Mouse (Mus musculus): ENCODE data around the gene Ctse. TPM values are rescaled to one million over a fixed set of nuclear protein-coding genes. Genes with fewer than 3 reads are reported as not detected.
"Not testable (repeated sequence)": the region's sequence is repeated elsewhere in the genome, so short reads cannot be mapped to it uniquely, and the experiment has no call there.

The Ctse gene
- under 1 TPM in 1 of 2 experiments, not detected in 1; 0.17 TPM for total RNA-seq (2021)

DNA sequence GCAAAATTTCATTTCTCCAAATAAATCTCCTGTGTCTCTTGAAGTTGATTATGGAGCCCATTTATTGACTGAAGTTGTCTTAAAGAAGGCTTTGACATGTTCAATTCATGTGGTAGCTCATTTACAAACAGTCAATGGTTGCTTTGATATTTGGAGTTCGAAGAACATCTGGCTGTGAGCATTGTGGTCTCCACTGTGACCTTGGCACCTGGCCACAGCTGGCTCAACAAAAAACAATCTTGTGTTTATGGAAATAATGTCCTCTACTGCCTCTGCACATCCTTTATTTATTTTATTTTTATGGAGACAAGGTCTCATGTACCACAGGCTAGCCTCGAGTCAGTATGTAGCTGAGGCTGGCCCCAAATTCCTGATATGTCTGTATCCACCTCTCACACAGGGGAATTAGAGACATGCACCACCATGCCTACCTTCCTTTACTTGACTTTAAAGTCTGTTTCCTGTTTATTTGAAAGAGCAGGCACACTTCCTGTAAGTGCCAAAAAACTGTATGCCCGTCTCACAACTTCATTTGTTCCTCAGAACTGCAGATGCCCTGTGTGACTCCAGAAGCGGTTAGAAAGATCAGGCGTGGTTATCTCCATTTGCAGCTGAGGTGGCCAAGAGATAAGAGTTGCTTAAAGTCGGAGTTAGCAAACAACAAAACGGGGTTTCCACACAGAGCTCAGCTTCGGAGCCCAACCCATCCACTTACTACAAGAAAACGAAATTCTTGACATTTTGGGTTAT lies at the start of gene Ctse:
Gene Ctse, plus strand, starts transcription at position 516 of the 750 bp plus-strand sequence.
- DNase-seq (ENCODE audit: low spot score in 2 of 2), result no peak
- intact Hi-C loops (cut with DNase I), result no loop called here

DNA sequence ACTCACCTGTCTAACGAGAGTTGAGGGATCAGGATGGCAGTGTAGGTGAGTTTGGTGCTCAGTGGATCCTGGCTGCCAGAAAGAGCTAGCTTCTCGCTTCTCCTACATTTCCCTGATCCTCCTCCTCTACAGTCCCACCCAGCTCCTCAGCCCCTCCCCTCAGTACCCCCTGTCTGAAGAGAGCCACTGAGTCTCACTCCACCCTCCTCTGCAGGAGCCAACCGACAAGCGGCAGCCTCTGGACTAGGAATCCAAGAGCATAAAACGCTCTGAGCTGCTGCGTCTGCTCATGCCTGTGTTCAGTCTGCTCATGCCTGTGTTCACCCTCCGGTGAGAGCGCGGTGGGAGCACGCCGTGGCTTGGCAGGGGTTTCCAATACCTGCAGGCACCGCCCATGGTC lies 39.2 kb upstream of the Ctse start, which contains the start of gene Avpr1b:
Gene Avpr1b, plus strand, starts transcription at position 335 of the 400 bp plus-strand sequence.
- intact Hi-C loops (cut with DNase I), result no loop called here
- no peak for DNase-seq (ENCODE audit: low spot score in 2 of 2)

- intact Hi-C loops (cut with DNase I), result no loop called here
Observed at GRCm38 (mm10) chr1:131600314-131600713, 37.8 kb upstream of the Ctse start.

GRCm38 (mm10) chr1:131606719-131607118 lies 31.4 kb upstream of the Ctse start:
- no peak for DNase-seq (ENCODE audit: low spot score in 2 of 2)

More at GRCm38 (mm10) chr1:131600314-131600713, 37.8 kb upstream of the Ctse start:
- no peak for DNase-seq (ENCODE audit: low spot score in 2 of 2)

GRCm38 (mm10) chr1:131612556-131613155 lies 25.4 kb upstream of the Ctse start:
- intact Hi-C loops (cut with DNase I), result loop anchor here (1.0 to 2.0 kb wide), 2 partner anchors 46 to 152 kb away; no protein-coding TSS in a partner anchor
- no peak for DNase-seq (ENCODE audit: low spot score in 2 of 2)

More at GRCm38 (mm10) chr1:131606719-131607118, 31.4 kb upstream of the Ctse start:
- intact Hi-C loops (cut with DNase I), result no loop called here

DNA sequence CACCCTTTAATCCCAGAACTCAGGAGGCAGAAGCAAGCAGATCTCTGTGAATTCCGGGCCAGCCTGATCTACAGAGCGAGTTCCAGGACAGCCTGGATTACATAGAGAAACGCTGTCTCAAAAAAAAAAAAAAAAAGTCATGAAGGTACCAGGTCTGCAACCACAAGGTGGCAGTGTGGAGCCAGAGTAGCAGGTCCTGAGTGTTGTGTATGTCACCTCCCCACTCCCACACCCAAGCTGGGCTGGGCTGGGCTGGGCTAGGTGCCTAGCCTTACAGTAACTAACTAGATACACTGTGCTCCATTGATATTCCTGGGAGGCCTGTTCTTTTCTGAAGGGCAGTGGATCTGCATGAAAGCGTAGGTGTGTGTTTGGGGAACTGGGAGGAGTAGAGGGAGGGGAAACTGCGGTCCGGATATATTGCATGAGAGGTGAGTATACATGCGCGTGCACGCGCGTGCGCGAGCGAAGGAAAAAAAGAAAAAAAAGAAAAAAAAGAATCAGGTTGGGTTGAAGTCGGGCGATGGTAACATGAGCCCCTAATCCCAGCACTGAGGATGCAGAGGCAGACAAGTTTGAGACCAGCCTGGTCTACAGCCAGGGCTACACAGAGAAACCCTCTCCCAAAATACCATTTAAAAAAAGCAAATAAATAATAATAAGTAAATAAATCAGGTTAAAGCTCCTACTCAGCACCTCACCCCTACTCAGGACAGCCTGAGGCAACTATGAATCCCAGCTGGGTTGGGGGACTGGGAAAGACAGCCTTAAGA lies 24.6 kb upstream of the Ctse start:
- intact Hi-C loops (cut with DNase I), result loop anchor here (1.0 to 2.0 kb wide), 2 partner anchors 45 to 151 kb away; no protein-coding TSS in a partner anchor

DNA sequence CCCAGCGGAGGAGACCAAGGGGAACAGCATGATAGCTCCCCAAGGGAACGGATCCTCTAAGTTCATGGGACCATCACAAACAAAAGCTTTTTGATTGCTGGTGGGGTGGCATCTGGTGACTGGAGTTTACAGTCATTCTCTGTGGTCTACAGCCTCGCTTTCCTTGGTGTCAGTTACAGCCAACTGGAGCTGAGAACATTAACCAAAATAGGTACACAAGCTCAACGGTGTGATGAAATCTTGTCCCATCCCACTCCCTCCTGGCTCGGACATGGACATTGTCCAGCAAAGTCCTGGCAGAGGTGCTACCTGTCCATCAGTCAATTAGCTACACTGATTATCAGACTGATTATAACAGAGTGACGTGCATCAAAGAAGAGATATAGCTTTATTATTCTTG lies 23.5 kb upstream of the Ctse start:
- intact Hi-C loops (cut with DNase I), result no loop called here
- no peak for DNase-seq (ENCODE audit: low spot score in 2 of 2)

More for the DNA sequence above, 24.6 kb upstream of the Ctse start:
- DNase-seq (ENCODE audit: low spot score in 2 of 2), result peak; percentile 48 to 50

DNA sequence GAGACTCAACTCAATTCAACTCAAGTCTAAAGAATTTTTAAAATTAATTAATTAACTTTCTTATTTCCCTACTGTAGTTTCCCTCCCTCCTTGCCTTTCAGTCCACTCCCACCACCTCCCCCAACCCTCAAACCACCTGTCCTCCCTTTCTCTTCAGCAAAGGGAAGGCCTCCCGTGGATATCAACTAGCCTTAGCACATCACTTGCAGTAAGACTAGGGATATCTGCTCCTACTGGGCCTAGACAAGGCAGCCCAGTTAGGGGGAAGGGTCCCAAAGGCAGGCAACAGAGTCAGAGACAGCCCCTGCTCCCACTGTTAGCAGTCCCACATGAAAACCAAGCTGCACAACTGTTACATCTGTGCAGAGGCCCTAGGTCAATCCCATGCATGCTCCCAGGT lies 22.0 kb upstream of the Ctse start:
- no peak for DNase-seq (ENCODE audit: low spot score in 2 of 2)
- intact Hi-C loops (cut with DNase I), result no loop called here

- DNase-seq (ENCODE audit: low spot score in 2 of 2), result no peak
Observed at GRCm38 (mm10) chr1:131616546-131617220, 21.4 kb upstream of the Ctse start.

DNA sequence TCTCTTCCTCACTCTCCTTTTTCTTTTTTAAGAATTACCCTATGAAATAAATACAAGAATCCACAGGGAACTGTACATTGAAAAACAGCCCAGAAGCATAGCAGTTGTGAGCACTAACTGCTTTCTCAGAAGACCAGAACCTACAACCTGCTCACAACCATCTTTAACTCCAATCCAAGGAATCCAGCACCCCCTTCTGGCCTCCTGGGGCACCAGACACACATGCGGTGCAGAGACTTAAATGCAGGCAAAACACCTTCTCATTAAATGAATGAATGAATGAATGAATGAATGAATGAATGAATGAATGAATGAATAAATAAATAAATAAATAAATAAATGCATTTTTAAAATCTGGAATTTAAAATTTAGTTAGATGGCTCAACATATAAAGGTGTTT lies 19.5 kb upstream of the Ctse start:
- intact Hi-C loops (cut with DNase I), result no loop called here
- no peak for DNase-seq (ENCODE audit: low spot score in 2 of 2)

More at GRCm38 (mm10) chr1:131616546-131617220, 21.4 kb upstream of the Ctse start:
- intact Hi-C loops (cut with DNase I), result no loop called here

- intact Hi-C loops (cut with DNase I), result no loop called here
- no peak for DNase-seq (ENCODE audit: low spot score in 2 of 2)
Observed at GRCm38 (mm10) chr1:131619348-131619747, 18.8 kb upstream of the Ctse start.

DNA sequence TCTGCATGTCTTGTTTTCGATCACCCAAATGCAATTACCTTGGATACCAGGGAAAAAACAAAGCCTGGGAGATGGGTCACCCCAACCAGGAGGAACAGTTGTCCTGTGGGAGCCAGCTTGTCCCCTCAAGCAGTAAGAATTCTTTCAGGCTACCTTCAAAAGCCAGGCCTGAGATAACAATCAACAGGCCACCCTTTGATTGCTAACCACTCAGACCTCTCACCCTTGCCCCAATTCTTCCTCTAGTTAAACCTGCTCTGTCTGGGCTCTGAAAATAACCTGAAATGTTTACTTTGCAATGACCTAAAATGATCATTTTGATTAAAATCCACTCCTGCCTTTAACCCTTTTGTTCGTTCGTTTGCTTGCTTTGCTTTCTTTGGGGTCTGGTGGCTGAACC lies 14.5 kb upstream of the Ctse start:
- intact Hi-C loops (cut with DNase I), result no loop called here
- no peak for DNase-seq (ENCODE audit: low spot score in 2 of 2)

DNA sequence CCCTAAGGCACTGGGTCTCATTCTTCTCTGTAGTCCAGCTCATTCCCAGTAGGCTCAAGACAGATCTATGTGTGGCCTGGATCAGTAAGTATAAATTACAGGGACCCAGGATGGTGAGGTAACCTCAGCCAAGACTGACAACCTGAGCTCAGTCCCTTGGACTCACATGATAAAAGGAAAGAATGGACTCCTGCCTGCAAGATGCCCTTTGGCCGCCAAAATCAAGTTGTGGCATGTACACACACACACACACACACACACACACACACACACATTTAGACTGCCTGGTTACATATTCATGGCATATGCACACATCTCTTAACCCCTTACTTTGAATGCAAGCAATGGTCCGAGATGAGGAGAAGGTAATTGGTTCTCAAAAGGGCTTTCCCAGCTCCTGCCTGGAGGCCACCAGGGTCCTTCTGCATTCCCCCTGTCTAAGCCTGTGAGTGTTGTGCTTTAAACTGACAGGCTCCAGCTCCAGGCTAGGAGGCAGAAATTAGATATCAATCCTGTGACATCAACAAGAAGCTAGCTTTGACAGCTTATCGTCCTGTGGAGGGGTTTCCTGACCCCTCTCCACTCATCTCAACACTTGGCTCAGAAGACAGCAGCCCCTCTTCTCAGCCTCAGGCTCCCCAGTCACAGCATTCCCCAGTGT lies 13.8 kb upstream of the Ctse start:
- intact Hi-C loops (cut with DNase I), result no loop called here
- DNase-seq (ENCODE audit: low spot score in 2 of 2), result no peak

DNA sequence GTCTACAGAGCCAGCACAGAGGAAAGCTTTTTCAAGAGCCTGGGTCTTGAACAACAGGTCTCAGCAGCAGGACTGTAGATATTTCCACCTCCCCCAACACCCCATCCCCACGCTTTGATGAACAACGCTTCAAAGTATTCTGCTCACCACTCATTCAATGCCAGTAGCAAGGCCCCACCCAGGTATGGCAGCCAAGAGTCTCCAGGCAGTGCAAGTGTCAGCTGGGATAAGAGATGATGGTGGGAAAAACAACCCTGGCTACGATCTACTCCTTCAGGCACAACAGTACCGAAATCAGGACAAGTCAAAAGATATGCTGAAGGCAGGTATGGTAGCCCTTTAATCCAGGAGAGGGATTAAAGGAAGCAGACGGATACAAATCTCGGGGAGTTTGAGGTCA lies 11.9 kb upstream of the Ctse start:
- no peak for DNase-seq (ENCODE audit: low spot score in 2 of 2)

DNA sequence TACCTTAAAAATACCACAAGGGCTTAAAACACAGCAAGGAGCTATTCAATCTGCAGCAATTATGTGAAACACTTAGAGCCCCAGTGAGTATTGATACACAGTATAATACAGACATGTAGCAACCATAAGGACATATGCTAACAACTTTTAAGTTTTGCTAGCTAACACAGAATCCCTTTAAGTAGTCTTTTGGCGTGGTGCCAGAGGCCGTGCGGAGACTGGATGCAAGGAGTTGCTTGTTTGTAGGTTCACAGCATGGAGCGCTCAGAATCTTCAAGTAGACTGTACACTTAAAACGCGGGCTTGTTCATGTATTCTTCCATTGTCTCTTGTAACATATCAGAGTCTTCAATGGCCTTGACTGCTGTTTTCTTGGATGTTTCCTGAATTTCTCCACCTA lies 5.9 kb upstream of the Ctse start:
- intact Hi-C loops (cut with DNase I); DNase-seq (ENCODE audit: low spot score in 2 of 2): not testable (repeated sequence)

More for the DNA sequence above, 11.9 kb upstream of the Ctse start:
- intact Hi-C loops (cut with DNase I), result no loop called here

DNA sequence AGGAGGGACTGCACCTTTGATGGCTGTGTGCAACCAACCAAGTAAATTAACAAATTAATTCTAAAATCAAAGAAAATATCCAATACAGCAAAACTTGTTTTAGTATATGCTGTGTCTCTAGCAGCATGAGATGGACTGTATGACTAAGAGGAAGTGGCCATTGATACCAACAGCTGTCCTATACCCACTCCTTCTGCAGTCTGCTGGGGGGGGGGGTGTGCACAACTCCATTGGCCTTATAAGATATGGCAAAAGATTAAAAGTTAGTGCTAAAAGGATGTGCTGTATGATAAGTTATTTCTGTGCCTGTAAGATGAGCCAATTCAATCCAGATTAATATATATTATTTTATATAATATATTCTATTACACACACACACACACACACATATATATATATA lies 3.6 kb upstream of the Ctse start:
- intact Hi-C loops (cut with DNase I), result no loop called here
- DNase-seq (ENCODE audit: low spot score in 2 of 2), result no peak

DNA sequence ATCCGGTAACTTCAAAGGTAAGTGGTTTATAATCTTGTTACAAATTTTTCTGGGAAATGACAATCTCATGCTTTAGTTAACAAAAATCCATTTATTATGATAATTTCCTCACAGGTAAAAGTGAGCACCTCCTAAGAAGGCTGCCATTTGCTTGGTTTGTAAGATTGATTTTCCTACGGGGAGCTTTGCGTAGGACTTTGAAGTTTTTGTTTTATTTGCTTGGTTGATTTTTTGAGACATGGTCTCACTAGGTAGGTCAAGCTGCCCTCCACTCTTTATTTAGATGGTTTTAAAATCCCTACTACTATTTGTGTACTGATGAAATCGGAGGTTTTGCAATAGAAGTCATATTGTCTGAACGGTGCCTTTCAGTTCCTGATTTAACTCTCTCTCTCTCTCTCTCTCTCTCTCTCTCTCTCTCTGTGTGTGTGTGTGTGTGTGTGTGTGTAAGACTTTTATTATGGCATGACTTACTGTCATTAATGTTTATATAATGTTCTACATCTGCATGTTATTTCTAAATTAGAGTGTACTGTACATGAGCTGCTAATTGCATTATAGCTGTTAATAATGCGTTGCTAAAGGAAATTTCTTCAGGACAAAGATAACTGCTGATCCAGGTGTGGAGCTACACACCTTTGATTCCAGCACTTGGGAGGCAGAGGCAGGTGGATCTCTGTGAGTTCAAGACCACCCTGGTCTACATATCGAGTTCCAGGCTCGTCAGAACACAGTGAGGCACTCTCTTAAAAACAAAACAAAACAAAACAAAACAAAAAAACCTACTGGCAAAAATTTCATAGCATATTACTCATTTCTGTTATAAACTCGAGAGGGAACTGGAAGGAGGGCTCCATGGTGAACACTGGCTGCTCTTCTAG lies 675 bp downstream of the Ctse start:
- intact Hi-C loops (cut with DNase I), result no loop called here
- DNase-seq (ENCODE audit: low spot score in 2 of 2), result no peak

DNA sequence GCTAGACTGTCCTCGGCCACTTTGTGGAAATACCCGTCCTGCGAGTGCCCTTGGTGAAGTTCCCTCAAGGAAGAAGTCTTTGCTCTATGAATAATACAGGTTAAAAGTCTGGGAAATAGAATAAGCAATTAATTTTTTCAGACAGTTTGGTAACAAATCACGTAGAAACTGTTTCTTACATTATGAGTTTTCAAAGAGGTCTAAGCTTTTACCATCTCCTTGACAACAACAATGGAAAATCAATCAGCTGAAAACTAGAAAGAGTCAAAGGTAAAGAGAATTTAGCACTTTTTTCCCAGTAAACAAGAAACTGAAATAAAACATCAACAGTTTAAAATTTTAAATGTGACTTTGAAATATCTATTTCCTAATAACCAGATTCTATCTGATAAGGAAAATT lies 2.0 kb downstream of the Ctse start:
- intact Hi-C loops (cut with DNase I), result no loop called here

More for the DNA sequence above, 2.0 kb downstream of the Ctse start:
- no peak for DNase-seq (ENCODE audit: low spot score in 2 of 2)
